Mouse (Mus musculus) C2C12 (cell line): ENCODE measurements around the gene Myh7b. TPM values are rescaled to one million over a fixed set of nuclear protein-coding genes. Genes with fewer than 3 reads are reported as not detected.

ENCODE experiments used
- H3K27me3 ChIP-seq: one replicate; pipeline ENCODE4 v1.6.1; 2011; ENCODE audit not compliant: control insufficient read depth, insufficient read depth, insufficient read length
- H3K36me3 ChIP-seq: one replicate; pipeline ENCODE4 v1.6.1; 2011; ENCODE audit not compliant: control insufficient read depth, insufficient read depth
- H3K4me3 ChIP-seq: one replicate; pipeline ENCODE4 v1.5.1; 2011; ENCODE audit warnings: mild to moderate bottlenecking, control low read depth; ENCODE audit not compliant: poor library complexity, insufficient read depth, severe bottlenecking
- H3K79me2 ChIP-seq: one replicate; pipeline ENCODE4 v1.6.1; 2011; ENCODE audit not compliant: control insufficient read depth, insufficient read depth
- H3K79me3 ChIP-seq: one replicate; pipeline ENCODE4 v1.6.1; 2011; ENCODE audit warnings: low read depth, control low read depth
- H3ac ChIP-seq: one replicate; pipeline ENCODE3; 2011; ENCODE audit warnings: low read depth; ENCODE audit not compliant: control insufficient read depth, insufficient read length
- CEBPB ChIP-seq: IDR thresholded peaks from one replicate; pipeline ENCODE4 v1.6.1; 2011; ENCODE audit warnings: low read depth, mild to moderate bottlenecking, control low read depth, moderate library complexity
- CTCF ChIP-seq: IDR thresholded peaks from one replicate; pipeline ENCODE4 v1.5.1; 2011; ENCODE audit not compliant: control insufficient read depth, insufficient read depth, insufficient read length
- FOSL1 ChIP-seq: IDR thresholded peaks from one replicate; pipeline ENCODE4 v1.8.0; 2011; ENCODE audit warnings: mild to moderate bottlenecking, low read length; ENCODE audit not compliant: poor library complexity, insufficient read depth, severe bottlenecking
- MAX ChIP-seq: IDR thresholded peaks from one replicate; pipeline ENCODE4 v1.6.1; 2011; ENCODE audit warnings: mild to moderate bottlenecking, control low read depth
- MYOD1 ChIP-seq: IDR thresholded peaks from one replicate; pipeline ENCODE4 v1.6.1; 2011; ENCODE audit warnings: low read depth; ENCODE audit not compliant: control insufficient read depth, insufficient read length
- MYOG ChIP-seq: IDR thresholded peaks from one replicate; pipeline ENCODE4 v1.6.1; 2011; ENCODE audit not compliant: control insufficient read depth, insufficient read length; ENCODE audit errors: extremely low read depth
- USF1 ChIP-seq: IDR thresholded peaks from one replicate; pipeline ENCODE4 v1.6.1; 2011; ENCODE audit warnings: low read depth, mild to moderate bottlenecking, control low read depth, moderate library complexity
- microRNA-seq: library from miRNA; unstranded; fragments of <30 nt; microRNA quantifications from one replicate; pipeline ENCODE4, GENCODE M21; 2019; ENCODE audit warnings: borderline microRNAs expressed
- polyA plus RNA-seq: library from polyadenylated mRNA; unstranded; fragments of >200 nt; fragmentation: generic; extraction: Trizol; gene quantifications from one replicate; pipeline ENCODE4 v1.2.1, GENCODE M21; 2012; ENCODE audit warnings: missing spikeins

Gene Myh7b
- polyA plus RNA-seq, 1 experiment = 0.09 TPM

DNA sequence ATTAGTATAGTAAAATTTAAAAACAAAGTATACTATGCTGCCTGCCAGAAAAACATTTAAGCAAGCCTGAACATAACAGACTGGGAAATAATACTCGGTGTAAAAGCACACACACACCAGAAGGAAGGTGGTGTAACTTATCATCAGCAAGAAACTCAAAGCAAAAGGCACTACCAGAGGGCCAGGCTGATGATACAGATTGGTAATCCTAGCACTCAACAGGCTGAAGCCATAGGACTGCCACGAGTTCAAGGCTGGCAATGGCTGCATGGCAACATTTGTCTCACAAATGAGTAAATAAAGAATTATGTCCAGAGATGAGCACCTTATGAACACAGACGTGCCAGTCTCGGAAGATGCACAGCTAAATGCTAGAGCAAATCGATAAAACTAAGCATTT is 72.8 kb downstream of the Myh7b start:
- H3K4me3 ChIP-seq = no peak overlapping the region
- H3K27me3 ChIP-seq = no peaks in the 10 kb centered on the region
- H3K79me2 ChIP-seq = peaks cover 99% of the 10 kb centered on the region
- TF ChIP-seq MAX (no peak), FOSL1 (no peak), MYOD1 (no peak), MYOG (no peak), USF1 (no peak), CTCF (no peak), CEBPB (no peak)
- H3K36me3 ChIP-seq = peaks cover 21% of the 10 kb centered on the region
- no peak overlapping the region for H3ac ChIP-seq
- peaks cover 86% of the 10 kb centered on the region for H3K79me3 ChIP-seq

Small RNAs within 50 kb of the gene (microRNA-seq; reads per million reads assigned to microRNA genes)
- 0.84 reads per million, percentile 18 among the genes with 10 or more reads in this experiment for gene Mir499

Other genes starting within 250 kb of the Myh7b start
- 13.8 TPM for gene Trp53inp2, start 230.2 kb upstream of the Myh7b start, polyA plus RNA-seq
- gene Ncoa6, start 137.3 kb upstream of the Myh7b start, polyA plus RNA-seq = 9.4 TPM
- gene Acss2, start 93.3 kb upstream of the Myh7b start, polyA plus RNA-seq = 3.1 TPM
- 2.6 TPM for gene Ggt7, start 93.0 kb upstream of the Myh7b start, polyA plus RNA-seq
- 39.4 TPM for gene Gss, start 18.4 kb upstream of the Myh7b start, polyA plus RNA-seq
- gene Trpc4ap, start 81.2 kb downstream of the Myh7b start, polyA plus RNA-seq = 70.5 TPM
- gene Edem2, start 118.3 kb downstream of the Myh7b start, polyA plus RNA-seq = 19.0 TPM
- not detected for gene Gm17581, start 124.7 kb downstream of the Myh7b start, polyA plus RNA-seq
- 4.4 TPM for gene Procr, start 139.9 kb downstream of the Myh7b start, polyA plus RNA-seq
- 0.04 TPM for gene Mmp24, start 164.1 kb downstream of the Myh7b start, polyA plus RNA-seq
- gene BC029722, start 208.2 kb downstream of the Myh7b start, polyA plus RNA-seq = 32.9 TPM
- 340 TPM for gene Eif6, start 215.7 kb downstream of the Myh7b start, polyA plus RNA-seq
- 0.02 TPM for gene Fam83c, start 223.6 kb downstream of the Myh7b start, polyA plus RNA-seq